Mouse (Mus musculus): ENCODE results near the gene Gm20795. TPM values are rescaled to one million over a fixed set of nuclear protein-coding genes. Genes with fewer than 3 reads are reported as not detected.

Gm20795 gene
- polyA plus RNA-seq (2017; shearing (Covaris generic)), result not detected

GRCm38 (mm10) chrY:40804614-40805013 is at the start of gene Gm20795:
Gene Gm20795, plus strand, starts transcription at chrY:40804914.

DNA sequence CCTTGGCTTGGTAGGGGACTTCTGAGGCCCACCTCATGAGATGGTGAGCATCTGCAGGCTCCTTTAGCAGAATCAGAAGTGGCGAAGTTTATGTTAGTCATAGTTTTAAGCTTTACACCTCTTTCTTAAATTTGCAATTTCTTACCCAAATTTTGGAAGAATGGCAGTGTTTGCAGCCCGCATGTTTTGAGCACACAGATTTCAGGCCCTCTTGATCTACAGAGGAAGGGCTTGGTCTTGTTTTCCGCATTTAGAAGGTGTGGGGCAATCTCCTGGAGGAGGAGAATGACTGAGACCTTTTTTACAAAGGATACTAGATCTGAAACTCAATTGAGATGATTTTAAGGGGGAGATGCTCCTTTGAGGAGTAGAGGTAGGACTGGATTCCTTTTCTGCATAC is 29.0 kb upstream of the Gm20795 start, which contains the start of gene Gm21797:
TSS of gene Gm21797 (minus strand) at position 101 of the 400 bp plus-strand sequence.

Other genes starting within 250 kb of the Gm20795 start
- gene Gm21852, start 152.9 kb upstream of the Gm20795 start, polyA plus RNA-seq (2017; shearing (Covaris generic)), result not detected
- not detected for gene Gm21797, start 29.1 kb upstream of the Gm20795 start, polyA plus RNA-seq (2017; shearing (Covaris generic))

Measured in effector memory CD4-positive, alpha-beta T cell, adult 7 months (primary cell).